Mouse (Mus musculus): ENCODE data around the gene St6galnac4. TPM values are rescaled to one million over a fixed set of nuclear protein-coding genes. Genes with fewer than 3 reads are reported as not detected.

The St6galnac4 gene
- 32.4 and 35.5 TPM in 2 replicates for total RNA-seq (2014; rRNA removed)
- polyA plus RNA-seq (2015; fragmentation: Nextera tagmentation; extraction: Ambion mirVana): 31.3 and 33.2 TPM in 2 replicates

- Histone ChIP-seq H3K36me3 (ENCODE audit: insufficient read depth) (no peaks in the 10 kb centered on the region), H3K9me3 (ENCODE audit: low read length) (no peaks in the 10 kb centered on the region), H3K4me3 (ENCODE audit: low read depth, low read length) (peak within 1 kb of the TSS; percentile 62), H3K4me2 (ENCODE audit: low read depth) (peak within 1 kb of the TSS; percentile 65), H3K9ac (peak within 1 kb of the TSS; percentile 72), H3K4me1 (ENCODE audit: insufficient read depth) (peaks cover 12% of the 10 kb centered on the region), H3K27ac (ENCODE audit: low read depth, low read length) (peak within 1 kb of the TSS; percentile 57; the same call in 1 of the 2 replicates), H3K27me3 (ENCODE audit: insufficient read depth, low read length) (no peaks in the 10 kb centered on the region)
- under 1% methylated on average over 38 of the region's 38 CpGs for WGBS
- DNase-seq: peak; percentile 93
- peak; percentile 64 for TF ChIP-seq CTCF (IDR thresholded peaks at IDR 0.05; ENCODE audit: low read depth)
- ATAC-seq: peak; percentile 89
Observed at GRCm38 (mm10) chr2:32586871-32587351, at the start of gene St6galnac4. Gene St6galnac4 (plus strand): TSS chr2:32587095.

GRCm38 (mm10) chr2:32537360-32537905, 49.5 kb upstream of the St6galnac4 start:
- no peak for DNase-seq
- Histone ChIP-seq H3K4me2 (ENCODE audit: low read depth) (peak overlapping the region; percentile 76), H3K4me3 (ENCODE audit: low read depth, low read length) (peak overlapping the region; percentile 92), H3K36me3 (ENCODE audit: insufficient read depth) (no peaks in the 10 kb centered on the region), H3K27me3 (ENCODE audit: insufficient read depth, low read length) (no peaks in the 10 kb centered on the region), H3K9me3 (ENCODE audit: low read length) (no peaks in the 10 kb centered on the region), H3K9ac (peak overlapping the region; percentile 92), H3K4me1 (ENCODE audit: insufficient read depth) (peaks cover 25% of the 10 kb centered on the region), H3K27ac (ENCODE audit: low read depth, low read length) (0 out of 2 replicates have a peak overlapping the region, but pooled peaks have one; percentile 46)
- WGBS: 14% methylated on average over 9 of the region's 9 CpGs
- TF ChIP-seq CTCF (IDR thresholded peaks at IDR 0.05; ENCODE audit: low read depth): no peak
- ATAC-seq: no peak

GRCm38 (mm10) chr2:32537941-32538340, 49.0 kb upstream of the St6galnac4 start:
- WGBS: 75% methylated on average over 5 of the region's 5 CpGs
- Histone ChIP-seq H3K27me3 (ENCODE audit: insufficient read depth, low read length) (no peaks in the 10 kb centered on the region), H3K4me1 (ENCODE audit: insufficient read depth) (peaks cover 25% of the 10 kb centered on the region), H3K27ac (ENCODE audit: low read depth, low read length) (no peak overlapping the region), H3K9me3 (ENCODE audit: low read length) (no peaks in the 10 kb centered on the region), H3K9ac (0 out of 2 replicates have a peak overlapping the region, but pooled peaks have one; percentile 10), H3K36me3 (ENCODE audit: insufficient read depth) (no peaks in the 10 kb centered on the region), H3K4me3 (ENCODE audit: low read depth, low read length) (peak overlapping the region; percentile 92; the same call in 1 of the 2 replicates), H3K4me2 (ENCODE audit: low read depth) (peak overlapping the region; percentile 76)
- no peak for TF ChIP-seq CTCF (IDR thresholded peaks at IDR 0.05; ENCODE audit: low read depth)
- DNase-seq (no peak), ATAC-seq (no peak)

GRCm38 (mm10) chr2:32538461-32538860, 48.4 kb upstream of the St6galnac4 start:
- 53% methylated on average over 4 of the region's 4 CpGs for WGBS
- DNase-seq: peak; percentile 8
- no peaks in the 10 kb centered on the region for H3K27me3 ChIP-seq (ENCODE audit: insufficient read depth, low read length)
- H3K27ac ChIP-seq (ENCODE audit: low read depth, low read length): no peak overlapping the region
- H3K4me3 ChIP-seq (ENCODE audit: low read depth, low read length): 0 out of 2 replicates have a peak overlapping the region, but pooled peaks have one; percentile 9
- H3K4me1 ChIP-seq (ENCODE audit: insufficient read depth): peaks cover 25% of the 10 kb centered on the region
- TF ChIP-seq CTCF (IDR thresholded peaks at IDR 0.05; ENCODE audit: low read depth): no peak
- H3K9ac ChIP-seq: 0 out of 2 replicates have a peak overlapping the region, but pooled peaks have one; percentile 10
- ATAC-seq: no peak
- peak overlapping the region; percentile 76 for H3K4me2 ChIP-seq (ENCODE audit: low read depth)
- no peaks in the 10 kb centered on the region for H3K9me3 ChIP-seq (ENCODE audit: low read length)
- H3K36me3 ChIP-seq (ENCODE audit: insufficient read depth): no peaks in the 10 kb centered on the region

- DNase-seq (no peak), ATAC-seq (no peak)
- no peaks in the 10 kb centered on the region for H3K36me3 ChIP-seq (ENCODE audit: insufficient read depth)
- no peak overlapping the region for H3K4me3 ChIP-seq (ENCODE audit: low read depth, low read length)
- no peak overlapping the region for H3K27ac ChIP-seq (ENCODE audit: low read depth, low read length)
- peaks cover 22% of the 10 kb centered on the region for H3K4me1 ChIP-seq (ENCODE audit: insufficient read depth)
- H3K27me3 ChIP-seq (ENCODE audit: insufficient read depth, low read length): no peaks in the 10 kb centered on the region
- H3K4me2 ChIP-seq (ENCODE audit: low read depth): no peak overlapping the region
- H3K9ac ChIP-seq: no peak overlapping the region
- 73% methylated on average over 14 of the region's 14 CpGs for WGBS
- H3K9me3 ChIP-seq (ENCODE audit: low read length): no peaks in the 10 kb centered on the region
- TF ChIP-seq CTCF (IDR thresholded peaks at IDR 0.05; ENCODE audit: low read depth): no peak
Observed at GRCm38 (mm10) chr2:32539452-32539981, 47.4 kb upstream of the St6galnac4 start.

GRCm38 (mm10) chr2:32541333-32541908, 45.5 kb upstream of the St6galnac4 start:
- Histone ChIP-seq H3K27me3 (ENCODE audit: insufficient read depth, low read length) (no peaks in the 10 kb centered on the region), H3K27ac (ENCODE audit: low read depth, low read length) (no peak overlapping the region), H3K9me3 (ENCODE audit: low read length) (no peaks in the 10 kb centered on the region), H3K36me3 (ENCODE audit: insufficient read depth) (no peaks in the 10 kb centered on the region), H3K4me3 (ENCODE audit: low read depth, low read length) (no peak overlapping the region), H3K9ac (no peak overlapping the region), H3K4me1 (ENCODE audit: insufficient read depth) (peaks cover 17% of the 10 kb centered on the region), H3K4me2 (ENCODE audit: low read depth) (no peak overlapping the region)
- DNase-seq (no peak), ATAC-seq (no peak)
- TF ChIP-seq CTCF (IDR thresholded peaks at IDR 0.05; ENCODE audit: low read depth): no peak
- 88% methylated on average over 2 of the region's 2 CpGs for WGBS
